In genomic region chr4:134569205-134569604, GRCm38 (mm10) we compare ENCODE assay signal across 13 mouse cellular contexts. TPM values are rescaled to one million over a fixed set of nuclear protein-coding genes. Genes with fewer than 3 reads are reported as not detected.
DNase-seq lines count a peak whose midpoint lies in the region; ATAC-seq and TF ChIP-seq lines count a peak whose summit lies in the region.
"Had no signal": no experiment of that assay in that cellular context is flagged by ENCODE, and none has a peak within 500 bp of the region (broad histone marks: within the 10 kb centered on the region; RNA-seq: fewer than 3 reads in every experiment).

No protein-coding gene starts in this region.

- no peaks in the 10 kb centered on the region for H3K4me1 ChIP-seq in heart, adult 2 months (ENCODE audit: control insufficient read depth, insufficient read depth, low read length)
- H3K4me1 ChIP-seq in lung, embryonic 14.5 days (ENCODE audit: insufficient read depth), result no peaks in the 10 kb centered on the region
- no peaks in the 10 kb centered on the region for H3K4me1 ChIP-seq in embryonic fibroblast, embryonic 13.5 days (ENCODE audit: control insufficient read depth, insufficient read depth, low read length)

- H3K4me3 ChIP-seq in heart, adult 2 months, result no peak overlapping the region
- no peak overlapping the region for H3K4me3 ChIP-seq in lung, embryonic 14.5 days (ENCODE audit: low read depth, low read length)
- H3K4me3 ChIP-seq in embryonic fibroblast, embryonic 13.5 days (ENCODE audit: insufficient read depth, low read length), result no peak overlapping the region

- no peak overlapping the region for H3K9ac ChIP-seq in heart, adult 2 months (ENCODE audit: low read depth, low read length)
- H3K9ac ChIP-seq in lung, embryonic 14.5 days, result no peak overlapping the region

- no peak for DNase-seq in heart, adult 2 months
- DNase-seq in heart, adult 18-20 months, result no peak
- DNase-seq in lung, embryonic 14.5 days, result peak; percentile 43
- DNase-seq in lung, postnatal 14 days, result no peak
- peak; percentile 69 for DNase-seq in ES-CJ7 (ENCODE audit: low read depth, low spot score)
- DNase-seq in spleen, postnatal 4 days (ENCODE audit: low spot score in 2 of 2), result no peak
- DNase-seq in gastrocnemius, adult 18-20 months (ENCODE audit: low spot score), result no peak
- DNase-seq: adrenal gland, adult 8-10 months; cerebellum, adult 9-11 months; kidney, postnatal 14 days had no signal

- H3K9me3 ChIP-seq in lung, embryonic 14.5 days (ENCODE audit: low read depth, low read length), result no peaks in the 10 kb centered on the region

- no peaks in the 10 kb centered on the region for H3K79me2 ChIP-seq in heart, adult 2 months (replicated peaks; ENCODE audit: control insufficient read depth, insufficient read depth, low read length)

- H3K27ac ChIP-seq in heart, adult 2 months, result no peak overlapping the region
- no peak overlapping the region for H3K27ac ChIP-seq in lung, embryonic 14.5 days (ENCODE audit: low read depth)
- no peak overlapping the region for H3K27ac ChIP-seq in embryonic fibroblast, embryonic 13.5 days (ENCODE audit: insufficient read depth, low read length)
- H3K27ac ChIP-seq: macrophage had no signal

- peak; percentile 65 for TF ChIP-seq CTCF in heart, adult 2 months (IDR thresholded peaks at IDR 0.05)
- TF ChIP-seq CTCF in lung, embryonic 14.5 days (IDR thresholded peaks at IDR 0.05; ENCODE audit: low read depth), result peak; percentile 61
- peak; percentile 50; the same call in 1 of the 2 replicates for TF ChIP-seq CTCF in embryonic fibroblast, embryonic 13.5 days (IDR thresholded peaks at IDR 0.05; ENCODE audit: borderline replicate concordance, insufficient read depth, low read length)

- no peaks in the 10 kb centered on the region for H3K36me3 ChIP-seq in heart, adult 2 months (ENCODE audit: control insufficient read depth, insufficient read depth, low read length)
- H3K36me3 ChIP-seq in lung, embryonic 14.5 days (ENCODE audit: insufficient read depth), result no peaks in the 10 kb centered on the region
- H3K36me3 ChIP-seq: G1E had no signal

- H3K27me3 ChIP-seq in heart, adult 2 months (ENCODE audit: control insufficient read depth, insufficient read depth, low read length), result no peaks in the 10 kb centered on the region
- H3K27me3 ChIP-seq in lung, embryonic 14.5 days (ENCODE audit: insufficient read depth, low read length), result no peaks in the 10 kb centered on the region

- 89% methylated on average over 6 of the region's 6 CpGs for WGBS in heart, adult 2 months
- WGBS in lung, embryonic 14.5 days, result 71% methylated on average over 6 of the region's 6 CpGs

- intact Hi-C loops in heart, adult 2 months (cut with DNase I), result no loop called here

- ATAC-seq in lung, embryonic 14.5 days (ENCODE audit: insufficient read depth), result no peak

- no peak overlapping the region for H3K4me2 ChIP-seq in lung, embryonic 14.5 days

- no peak for TF ChIP-seq POLR2A in heart, adult 2 months (IDR thresholded peaks at IDR 0.05; ENCODE audit: insufficient read depth, low read depth, low read length)
- TF ChIP-seq POLR2A in embryonic fibroblast, embryonic 13.5 days (IDR thresholded peaks at IDR 0.05; ENCODE audit: low read depth, low read length), result no peak

- no peak for TF ChIP-seq EP300 in heart, adult 2 months (IDR thresholded peaks at IDR 0.05; ENCODE audit: insufficient read depth, low read depth, low read length)

RNA-seq across cellular contexts. Expression of gene Selenon, which starts 17.2 kb away (rescaled TPM):
- total RNA-seq in heart, adult 2 months (2021), result 10 to 100 TPM; 18.6 to 19.9 TPM
- polyA plus RNA-seq in heart, adult 2 months (2012; rRNA removed), result 22.5 and 23.6 TPM in 2 replicates
- 10 to 100 TPM; 16.8 to 17.0 TPM for total RNA-seq in heart, adult 18-20 months (2021)
- 49.5 and 62.0 TPM in 2 replicates for polyA plus RNA-seq in lung, embryonic 14.5 days (2014; fragmentation: Nextera tagmentation; extraction: Ambion mirVana)
- 98.0 and 103 TPM in 2 replicates for polyA plus RNA-seq in embryonic fibroblast, embryonic 13.5 days (2011; ENCODE audit: insufficient read length, low read depth, missing spikeins)
- total RNA-seq in gastrocnemius, adult 18-20 months (2021), result 1 to 10 TPM; 4.2 to 4.9 TPM
- polyA plus RNA-seq: G1E had no signal

RNA-seq across cellular contexts. Expression of gene Mtfr1l, which starts 34.0 kb away (rescaled TPM):
- total RNA-seq in heart, adult 2 months (2021), result 100 to 1,000 TPM; 170 to 191 TPM
- polyA plus RNA-seq in heart, adult 2 months (2012; rRNA removed), result 196 and 278 TPM in 2 replicates
- total RNA-seq in heart, adult 18-20 months (2021), result 100 to 1,000 TPM; 184 to 217 TPM
- polyA plus RNA-seq in lung, embryonic 14.5 days (2014; fragmentation: Nextera tagmentation; extraction: Ambion mirVana), result 119 and 125 TPM in 2 replicates
- polyA plus RNA-seq in embryonic fibroblast, embryonic 13.5 days (2011; ENCODE audit: insufficient read length, low read depth, missing spikeins), result 85.5 and 88.3 TPM in 2 replicates
- total RNA-seq in gastrocnemius, adult 18-20 months (2021), result 100 to 1,000 TPM; 139 to 147 TPM

RNA-seq across cellular contexts. Expression of gene Aunip, which starts 58.4 kb away (rescaled TPM):
- total RNA-seq in heart, adult 2 months (2021), result under 1 TPM; 0.18 TPM
- not detected in 2 replicates for polyA plus RNA-seq in heart, adult 2 months (2012; rRNA removed)
- under 1 TPM in 1 of 2 experiments, not detected in 1; 0.36 TPM for total RNA-seq in heart, adult 18-20 months (2021)
- 9.6 and 10.7 TPM in 2 replicates for polyA plus RNA-seq in lung, embryonic 14.5 days (2014; fragmentation: Nextera tagmentation; extraction: Ambion mirVana)
- 8.5 and 9.7 TPM in 2 replicates for polyA plus RNA-seq in embryonic fibroblast, embryonic 13.5 days (2011; ENCODE audit: insufficient read length, low read depth, missing spikeins)
- total RNA-seq in gastrocnemius, adult 18-20 months (2021), result not detected

Comparison
In these comparisons a context has a peak if more than half of its experiments do, and no peak if none do; other contexts are left out.
1. DNase-seq: peak in lung, embryonic 14.5 days (single experiment) and ES-CJ7 (single experiment); none in heart, adult 2 months (0 of 2), heart, adult 18-20 months (0 of 2), lung, postnatal 14 days (single experiment), spleen, postnatal 4 days (0 of 2) and gastrocnemius, adult 18-20 months (single experiment).
2. Peak in every context shown above with its lines, with median percentiles within 50 percentile points of each other: CTCF ChIP-seq.